Mouse (Mus musculus): Measurements from ENCODE around the gene Ank2. TPM values are rescaled to one million over a fixed set of nuclear protein-coding genes. Genes with fewer than 3 reads are reported as not detected.
"Not testable (repeated sequence)": the region's sequence is repeated elsewhere in the genome, so short reads cannot be mapped to it uniquely, and the experiment has no call there.

Ank2 gene
- total RNA-seq, 1 experiment from 2014 or later = 0.12 TPM

GRCm38 (mm10) chr3:127451070-127451469 is 48.1 kb downstream of the Ank2 start:
- no peak for ATAC-seq (ENCODE audit: extremely low read depth, insufficient number of reproducible peaks, low FRiP score, poor library complexity, severe bottlenecking)

- no peak for ATAC-seq (ENCODE audit: extremely low read depth, insufficient number of reproducible peaks, low FRiP score, poor library complexity, severe bottlenecking)
These were observed 53.0 kb downstream of the Ank2 start for GRCm38 (mm10) chr3:127446173-127446572.

- ATAC-seq (ENCODE audit: extremely low read depth, insufficient number of reproducible peaks, low FRiP score, poor library complexity, severe bottlenecking) = no peak
These were observed 65.9 kb downstream of the Ank2 start for GRCm38 (mm10) chr3:127433291-127433690.

GRCm38 (mm10) chr3:127429866-127430265 is 69.3 kb downstream of the Ank2 start:
- no peak for ATAC-seq (ENCODE audit: extremely low read depth, insufficient number of reproducible peaks, low FRiP score, poor library complexity, severe bottlenecking)

GRCm38 (mm10) chr3:127428527-127428926 is 70.6 kb downstream of the Ank2 start:
- ATAC-seq (ENCODE audit: extremely low read depth, insufficient number of reproducible peaks, low FRiP score, poor library complexity, severe bottlenecking) = no peak

GRCm38 (mm10) chr3:127416950-127417349 is 82.2 kb downstream of the Ank2 start:
- ATAC-seq (ENCODE audit: extremely low read depth, insufficient number of reproducible peaks, low FRiP score, poor library complexity, severe bottlenecking) = no peak

- no peak for ATAC-seq (ENCODE audit: extremely low read depth, insufficient number of reproducible peaks, low FRiP score, poor library complexity, severe bottlenecking)
These were observed 84.7 kb downstream of the Ank2 start for GRCm38 (mm10) chr3:127414438-127414837.

- no peak for ATAC-seq (ENCODE audit: extremely low read depth, insufficient number of reproducible peaks, low FRiP score, poor library complexity, severe bottlenecking)
These were observed 90.2 kb downstream of the Ank2 start for GRCm38 (mm10) chr3:127408684-127409550.

GRCm38 (mm10) chr3:127407868-127408574 is 91.1 kb downstream of the Ank2 start:
- no peak for ATAC-seq (ENCODE audit: extremely low read depth, insufficient number of reproducible peaks, low FRiP score, poor library complexity, severe bottlenecking)

GRCm38 (mm10) chr3:127406883-127407282 is 92.3 kb downstream of the Ank2 start:
- no peak for ATAC-seq (ENCODE audit: extremely low read depth, insufficient number of reproducible peaks, low FRiP score, poor library complexity, severe bottlenecking)

- no peak for ATAC-seq (ENCODE audit: extremely low read depth, insufficient number of reproducible peaks, low FRiP score, poor library complexity, severe bottlenecking)
These were observed 94.8 kb downstream of the Ank2 start for GRCm38 (mm10) chr3:127404371-127404770.

- no peak for ATAC-seq (ENCODE audit: extremely low read depth, insufficient number of reproducible peaks, low FRiP score, poor library complexity, severe bottlenecking)
These were observed 98.2 kb downstream of the Ank2 start for GRCm38 (mm10) chr3:127400976-127401375.

GRCm38 (mm10) chr3:127400468-127400867 is 98.7 kb downstream of the Ank2 start:
- ATAC-seq (ENCODE audit: extremely low read depth, insufficient number of reproducible peaks, low FRiP score, poor library complexity, severe bottlenecking) = not testable (repeated sequence)

- no peak for ATAC-seq (ENCODE audit: extremely low read depth, insufficient number of reproducible peaks, low FRiP score, poor library complexity, severe bottlenecking)
These were observed 101.4 kb downstream of the Ank2 start for GRCm38 (mm10) chr3:127397774-127398173.

- no peak for ATAC-seq (ENCODE audit: extremely low read depth, insufficient number of reproducible peaks, low FRiP score, poor library complexity, severe bottlenecking)
These were observed 103.9 kb downstream of the Ank2 start for GRCm38 (mm10) chr3:127395202-127395601.

- no peak for ATAC-seq (ENCODE audit: extremely low read depth, insufficient number of reproducible peaks, low FRiP score, poor library complexity, severe bottlenecking)
These were observed 112.1 kb downstream of the Ank2 start for GRCm38 (mm10) chr3:127387016-127387517.

- ATAC-seq (ENCODE audit: extremely low read depth, insufficient number of reproducible peaks, low FRiP score, poor library complexity, severe bottlenecking) = no peak
These were observed 115.9 kb downstream of the Ank2 start for GRCm38 (mm10) chr3:127383231-127383630.

GRCm38 (mm10) chr3:127376901-127377460 is 122.2 kb downstream of the Ank2 start:
- ATAC-seq (ENCODE audit: extremely low read depth, insufficient number of reproducible peaks, low FRiP score, poor library complexity, severe bottlenecking) = no peak

- ATAC-seq (ENCODE audit: extremely low read depth, insufficient number of reproducible peaks, low FRiP score, poor library complexity, severe bottlenecking) = no peak
These were observed 123.0 kb downstream of the Ank2 start for GRCm38 (mm10) chr3:127375956-127376660.

All from neutrophil, adult 5-6 weeks (primary cell).